Mouse (Mus musculus) embryonic fibroblast, embryonic 13.5 days (primary cell): ENCODE measurements around the gene Tma16. TPM values are rescaled to one million over a fixed set of nuclear protein-coding genes. Genes with fewer than 3 reads are reported as not detected.

Experiments
- H3K27ac ChIP-seq: 2 replicates; pipeline ENCODE4 v1.5.1; 2012; ENCODE audit warnings: low read length, control low read depth, inconsistent platforms; ENCODE audit not compliant: insufficient read depth
- H3K4me1 ChIP-seq: 2 replicates; pipeline ENCODE4 v1.6.1; 2011; ENCODE audit warnings: low read length; ENCODE audit not compliant: control insufficient read depth, insufficient read depth
- H3K4me3 ChIP-seq: 2 replicates; pipeline ENCODE4 v1.5.1; 2011; ENCODE audit warnings: mild to moderate bottlenecking, control low read depth, low read length; ENCODE audit not compliant: insufficient read depth
- CTCF ChIP-seq: IDR thresholded peaks from 2 replicates; pipeline ENCODE4 v1.5.1; 2011; ENCODE audit warnings: mild to moderate bottlenecking, control low read depth, low read length, moderate library complexity, borderline replicate concordance; ENCODE audit not compliant: insufficient read depth
- POLR2A ChIP-seq: IDR thresholded peaks from 2 replicates; pipeline ENCODE4 v1.6.1; 2011; ENCODE audit warnings: low read depth, mild to moderate bottlenecking, control low read depth, low read length, moderate library complexity
- polyA plus RNA-seq: library from polyadenylated mRNA; stranded (reverse); fragments of >200 nt; gene quantifications from 2 replicates; pipeline ENCODE4 v1.2.4, GENCODE M21; 2011; ENCODE audit warnings: low read depth; ENCODE audit not compliant: missing spikeins, insufficient read length

The Tma16 gene
- polyA plus RNA-seq, 1 experiment: 9.8 TPM

GRCm38 (mm10) chr8:66476880-66477279 is 9.4 kb downstream of the Tma16 start:
- no peak for TF ChIP-seq POLR2A
- no peak for TF ChIP-seq CTCF
- Histone ChIP-seq H3K4me3 (no peak overlapping the region), H3K27ac (no peak overlapping the region), H3K4me1 (no peaks in the 10 kb centered on the region)

GRCm38 (mm10) chr8:66469821-66470220 is 16.5 kb downstream of the Tma16 start:
- no peak overlapping the region for H3K27ac ChIP-seq
- TF ChIP-seq CTCF (no peak), POLR2A (no peak)
- H3K4me3 ChIP-seq: no peak overlapping the region
- H3K4me1 ChIP-seq: no peaks in the 10 kb centered on the region

GRCm38 (mm10) chr8:66457057-66457456 is 29.3 kb downstream of the Tma16 start:
- TF ChIP-seq POLR2A (no peak), CTCF (no peak)
- no peak overlapping the region for H3K4me3 ChIP-seq
- H3K4me1 ChIP-seq: no peaks in the 10 kb centered on the region
- H3K27ac ChIP-seq: no peak overlapping the region

GRCm38 (mm10) chr8:66450691-66451090 is 35.6 kb downstream of the Tma16 start:
- TF ChIP-seq CTCF (no peak), POLR2A (no peak)
- Histone ChIP-seq H3K27ac (no peak overlapping the region), H3K4me3 (no peak overlapping the region), H3K4me1 (no peaks in the 10 kb centered on the region)

- no peak overlapping the region for H3K4me3 ChIP-seq
- TF ChIP-seq POLR2A (no peak), CTCF (no peak)
Observed at GRCm38 (mm10) chr8:66445351-66445750, 41.0 kb downstream of the Tma16 start.

GRCm38 (mm10) chr8:66444141-66444540 is 42.2 kb downstream of the Tma16 start:
- TF ChIP-seq CTCF: no peak
- TF ChIP-seq POLR2A: no peak

More at GRCm38 (mm10) chr8:66445351-66445750, 41.0 kb downstream of the Tma16 start:
- H3K27ac ChIP-seq: no peak overlapping the region
- no peaks in the 10 kb centered on the region for H3K4me1 ChIP-seq

GRCm38 (mm10) chr8:66442778-66443177 is 43.6 kb downstream of the Tma16 start:
- no peak overlapping the region for H3K4me3 ChIP-seq
- TF ChIP-seq POLR2A: no peak
- no peak for TF ChIP-seq CTCF
- no peak overlapping the region for H3K27ac ChIP-seq

More at GRCm38 (mm10) chr8:66444141-66444540, 42.2 kb downstream of the Tma16 start:
- H3K4me3 ChIP-seq: no peak overlapping the region
- H3K4me1 ChIP-seq: no peaks in the 10 kb centered on the region
- H3K27ac ChIP-seq: no peak overlapping the region

GRCm38 (mm10) chr8:66441123-66441522 is 45.2 kb downstream of the Tma16 start:
- TF ChIP-seq POLR2A (no peak), CTCF (no peak)
- Histone ChIP-seq H3K4me1 (no peaks in the 10 kb centered on the region), H3K27ac (no peak overlapping the region), H3K4me3 (no peak overlapping the region)

More at GRCm38 (mm10) chr8:66442778-66443177, 43.6 kb downstream of the Tma16 start:
- no peaks in the 10 kb centered on the region for H3K4me1 ChIP-seq

GRCm38 (mm10) chr8:66438468-66438867 is 47.9 kb downstream of the Tma16 start:
- TF ChIP-seq POLR2A (no peak), CTCF (no peak)
- H3K4me3 ChIP-seq: no peak overlapping the region
- no peak overlapping the region for H3K27ac ChIP-seq
- H3K4me1 ChIP-seq: no peaks in the 10 kb centered on the region

- H3K4me1 ChIP-seq: no peaks in the 10 kb centered on the region
- H3K27ac ChIP-seq: no peak overlapping the region
- H3K4me3 ChIP-seq: no peak overlapping the region
- no peak for TF ChIP-seq CTCF
- no peak for TF ChIP-seq POLR2A
Observed at GRCm38 (mm10) chr8:66437929-66438328, 48.4 kb downstream of the Tma16 start.

GRCm38 (mm10) chr8:66436804-66437203 is 49.5 kb downstream of the Tma16 start:
- no peak for TF ChIP-seq POLR2A
- no peak for TF ChIP-seq CTCF
- no peaks in the 10 kb centered on the region for H3K4me1 ChIP-seq
- no peak overlapping the region for H3K4me3 ChIP-seq
- H3K27ac ChIP-seq: no peak overlapping the region
